Mouse (Mus musculus): ENCODE results near the gene Zdhhc14. TPM values are rescaled to one million over a fixed set of nuclear protein-coding genes. Genes with fewer than 3 reads are reported as not detected.
A peak's percentile ranks its signal among the peaks of the same experiment; 100 is the strongest.

Gene Zdhhc14
- polyA plus RNA-seq, 1 experiment from 2014 or later = 2.4 TPM

DNA sequence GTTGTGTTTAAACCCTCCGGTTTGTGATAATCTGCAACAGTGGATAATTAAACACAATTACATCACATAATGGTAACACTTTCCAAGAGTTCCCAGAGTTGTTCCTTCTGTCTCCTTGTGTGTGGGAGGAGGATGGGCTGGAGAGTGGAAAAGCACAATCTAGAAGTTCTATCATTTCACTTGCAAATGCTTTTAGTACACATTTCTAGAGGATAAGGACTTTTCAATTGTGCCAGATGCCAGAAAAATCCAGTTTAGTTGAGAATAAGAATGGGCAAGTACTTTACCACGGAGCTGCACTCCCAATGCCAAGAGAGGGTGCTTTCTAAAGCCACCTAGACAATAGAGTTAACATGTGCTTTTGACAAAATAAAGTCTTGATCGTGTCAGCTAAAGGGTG is 2.0 kb upstream of the Zdhhc14 start:
- Histone ChIP-seq H3K4me2 (no peak overlapping the region), H3K9ac (no peak overlapping the region), H3K27me3 (peaks cover 17% of the 10 kb centered on the region), H3K36me3 (ENCODE audit: poor library complexity, severe bottlenecking) (no peaks in the 10 kb centered on the region), H3K4me3 (no peak overlapping the region), H3K27ac (no peak overlapping the region), H3K9me3 (replicated peaks) (no peaks in the 10 kb centered on the region), H3K4me1 (peaks cover 23% of the 10 kb centered on the region)
- ATAC-seq = no peak
- WGBS = 60% methylated on average over 3 of the region's 3 CpGs

DNA sequence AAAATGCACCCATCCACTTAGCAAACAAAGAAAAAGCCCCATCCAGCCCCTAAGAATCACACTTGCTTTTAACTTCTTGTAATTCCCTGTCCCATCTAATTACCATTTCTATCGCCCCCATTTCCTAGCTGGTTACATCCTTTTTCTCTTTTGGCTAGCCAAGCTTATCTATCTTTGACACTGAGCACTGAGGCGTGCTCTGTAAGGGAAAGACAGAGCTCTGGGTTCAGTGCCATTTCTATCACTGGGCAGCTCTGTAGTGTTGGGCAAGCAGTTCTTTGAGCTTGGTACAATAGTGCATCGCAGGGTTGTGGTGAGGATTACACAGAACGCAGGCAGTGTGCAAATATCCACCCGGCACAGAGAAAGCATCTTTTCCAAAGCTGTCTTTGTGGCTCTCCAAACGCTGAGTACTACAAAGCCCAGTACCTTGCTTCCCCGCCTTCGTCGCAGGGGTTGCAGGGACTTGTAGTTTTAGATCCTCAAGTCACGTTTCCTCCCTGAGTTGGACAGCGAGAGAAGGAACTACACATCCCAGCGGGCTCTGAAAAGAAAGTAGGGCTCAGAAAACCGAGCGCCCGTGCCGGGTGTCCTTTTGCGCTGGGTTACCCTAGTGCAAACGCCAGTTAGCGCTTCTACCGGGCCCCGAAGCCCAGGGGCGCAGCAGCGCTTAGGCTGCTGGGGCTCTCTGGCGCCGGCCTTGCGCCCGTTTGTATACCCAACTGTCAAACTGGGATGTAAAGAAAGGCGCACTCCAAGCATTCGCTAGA is 1.1 kb upstream of the Zdhhc14 start:
- Histone ChIP-seq H3K4me3 (peak overlapping the region; percentile 75), H3K27me3 (peaks cover 17% of the 10 kb centered on the region), H3K9me3 (replicated peaks) (no peaks in the 10 kb centered on the region), H3K4me2 (peak overlapping the region; percentile 97), H3K36me3 (ENCODE audit: poor library complexity, severe bottlenecking) (no peaks in the 10 kb centered on the region), H3K4me1 (peaks cover 23% of the 10 kb centered on the region), H3K9ac (peak overlapping the region; percentile 82), H3K27ac (peak overlapping the region; percentile 94)
- ATAC-seq = peak; percentile 90
- under 1% methylated on average over 29 of the region's 29 CpGs for WGBS

DNA sequence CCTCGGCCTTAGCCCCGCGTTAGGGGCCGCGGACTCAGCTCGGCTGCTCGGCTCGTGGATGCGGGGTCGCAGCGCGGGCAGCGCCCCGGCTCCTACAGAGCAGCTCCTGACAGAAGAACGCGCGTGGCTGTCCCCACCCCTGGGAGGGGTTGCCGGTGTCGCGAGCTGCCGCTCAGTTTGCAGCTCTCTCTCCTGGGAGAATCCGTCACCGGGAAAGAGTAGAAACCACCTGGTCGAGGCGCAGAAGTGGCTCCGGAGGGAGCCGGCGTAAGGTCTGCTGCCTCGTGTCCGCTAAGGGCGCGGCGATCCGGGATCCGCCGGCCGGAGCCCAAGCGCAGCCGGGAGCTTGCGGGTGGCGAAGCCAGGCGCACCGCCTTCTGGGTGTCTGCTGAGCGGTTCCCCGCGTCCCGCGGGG is 396 bp downstream of the Zdhhc14 start:
- Histone ChIP-seq H3K27me3 (peaks cover 20% of the 10 kb centered on the region), H3K4me3 (peak overlapping the region; percentile 75), H3K9me3 (replicated peaks) (no peaks in the 10 kb centered on the region), H3K36me3 (ENCODE audit: poor library complexity, severe bottlenecking) (no peaks in the 10 kb centered on the region), H3K4me1 (peaks cover 23% of the 10 kb centered on the region), H3K27ac (peak overlapping the region; percentile 94), H3K9ac (peak overlapping the region; percentile 82), H3K4me2 (peak overlapping the region; percentile 97)
- WGBS = under 1% methylated on average over 48 of the region's 48 CpGs
- peak; percentile 67 for ATAC-seq

DNA sequence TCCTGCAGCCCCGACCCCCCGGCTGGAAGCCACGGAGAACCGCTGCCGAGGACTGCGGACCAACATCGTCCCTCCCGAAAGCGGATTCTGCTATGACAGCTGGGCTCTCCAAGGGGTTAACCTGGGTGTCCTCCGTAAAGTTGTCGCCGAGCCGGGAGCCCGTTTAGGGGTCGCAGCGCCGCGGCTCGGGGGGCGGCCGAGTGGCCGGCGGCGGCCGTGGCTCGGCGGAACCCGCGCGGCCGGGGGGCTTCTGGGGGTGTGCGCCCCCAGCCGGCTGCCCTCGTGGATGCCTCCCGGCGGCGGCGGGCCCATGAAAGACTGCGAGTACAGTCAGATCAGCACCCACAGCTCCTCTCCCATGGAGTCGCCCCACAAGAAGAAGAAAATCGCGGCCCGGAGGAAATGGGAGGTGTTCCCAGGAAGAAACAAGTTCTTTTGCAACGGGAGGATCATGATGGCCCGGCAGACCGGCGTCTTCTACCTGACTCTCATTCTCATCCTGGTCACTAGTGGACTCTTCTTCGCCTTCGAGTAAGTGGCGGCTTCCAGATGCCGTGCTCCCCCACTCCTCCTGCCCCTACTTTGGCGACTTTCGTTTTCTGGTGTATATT is 909 bp downstream of the Zdhhc14 start:
- Histone ChIP-seq H3K9ac (peak overlapping the region; percentile 82), H3K27ac (no peak overlapping the region), H3K27me3 (peaks cover 20% of the 10 kb centered on the region), H3K4me3 (peak overlapping the region; percentile 75), H3K9me3 (replicated peaks) (no peaks in the 10 kb centered on the region), H3K36me3 (ENCODE audit: poor library complexity, severe bottlenecking) (no peaks in the 10 kb centered on the region), H3K4me2 (peak overlapping the region; percentile 97), H3K4me1 (peaks cover 23% of the 10 kb centered on the region)
- WGBS = 3% methylated on average over 51 of the region's 53 CpGs
- ATAC-seq = no peak

DNA sequence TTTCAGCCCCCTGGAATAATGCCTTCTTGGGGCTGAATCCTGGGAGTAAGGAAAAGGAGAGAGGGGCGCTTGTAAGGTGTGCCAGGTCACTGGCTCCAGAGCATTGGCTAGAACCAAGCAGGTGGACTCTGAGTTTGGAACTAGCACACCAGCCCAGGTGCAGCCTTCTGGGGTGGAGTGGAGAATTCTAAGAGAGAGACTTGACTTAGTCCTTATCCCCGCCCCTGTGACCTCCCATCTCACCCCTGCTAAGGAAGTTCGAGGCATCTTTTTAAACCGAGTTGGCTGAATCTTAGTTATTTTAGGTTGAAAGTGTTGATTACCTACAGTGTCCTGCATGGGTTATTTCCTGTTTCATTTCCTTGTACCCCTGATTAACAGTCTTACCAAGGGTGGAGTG is 1.5 kb downstream of the Zdhhc14 start:
- no peaks in the 10 kb centered on the region for H3K36me3 ChIP-seq (ENCODE audit: poor library complexity, severe bottlenecking)
- peaks cover 23% of the 10 kb centered on the region for H3K4me1 ChIP-seq
- H3K27ac ChIP-seq = no peak overlapping the region
- peak overlapping the region; percentile 82 for H3K9ac ChIP-seq
- no peak for ATAC-seq
- peak overlapping the region; percentile 75 for H3K4me3 ChIP-seq
- H3K4me2 ChIP-seq = peak overlapping the region; percentile 97
- 21% methylated on average over 4 of the region's 4 CpGs for WGBS
- no peaks in the 10 kb centered on the region for H3K9me3 ChIP-seq (replicated peaks)
- peaks cover 20% of the 10 kb centered on the region for H3K27me3 ChIP-seq

DNA sequence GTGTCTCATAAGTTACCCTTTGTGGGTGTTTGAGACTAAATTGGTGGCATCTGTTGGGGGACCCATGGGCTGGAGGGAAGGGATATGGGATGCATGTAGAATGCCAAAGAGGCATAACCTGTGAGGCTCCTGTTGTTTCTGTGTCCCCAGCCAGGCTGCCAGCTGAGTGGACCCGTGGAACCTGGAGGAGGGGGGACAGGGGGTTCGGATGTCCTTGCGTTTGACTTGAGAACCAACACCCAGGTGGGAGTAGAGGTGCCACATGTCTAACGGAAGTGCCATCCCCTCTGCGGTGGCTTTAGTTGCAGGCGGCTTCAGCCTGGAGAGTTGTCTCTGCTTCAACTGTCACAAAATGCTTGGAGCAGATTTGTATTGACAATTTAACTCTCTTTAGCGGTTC is 2.5 kb downstream of the Zdhhc14 start:
- 89% methylated on average over 7 of the region's 7 CpGs for WGBS
- H3K4me1 ChIP-seq = peaks cover 23% of the 10 kb centered on the region

DNA sequence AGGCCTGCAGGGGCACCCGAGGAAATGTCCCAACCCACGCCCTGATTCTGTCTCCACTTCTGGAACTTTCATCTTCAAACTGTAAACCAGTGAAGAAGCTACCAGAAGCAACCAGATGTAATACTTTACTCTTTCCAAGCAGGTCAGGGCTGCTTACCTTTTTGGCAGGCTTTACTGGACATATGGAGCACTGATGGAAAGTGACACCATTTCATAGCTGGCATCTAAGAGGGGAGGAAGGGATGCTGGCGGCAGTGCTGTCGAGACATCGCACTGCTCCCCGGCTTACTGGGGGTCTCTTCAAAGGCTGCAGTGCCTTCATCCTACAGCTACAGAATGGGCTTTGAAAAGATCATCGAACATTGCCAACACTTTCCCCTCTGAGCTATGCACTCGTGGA is 5.3 kb downstream of the Zdhhc14 start:
- H3K27ac ChIP-seq = no peak overlapping the region
- 88% methylated on average over 8 of the region's 8 CpGs for WGBS
- H3K4me1 ChIP-seq = peaks cover 18% of the 10 kb centered on the region
- H3K9ac ChIP-seq = no peak overlapping the region
- peaks cover 18% of the 10 kb centered on the region for H3K27me3 ChIP-seq
- no peak for ATAC-seq
- H3K9me3 ChIP-seq (replicated peaks) = no peaks in the 10 kb centered on the region
- H3K4me2 ChIP-seq = no peak overlapping the region
- no peak overlapping the region for H3K4me3 ChIP-seq
- no peaks in the 10 kb centered on the region for H3K36me3 ChIP-seq (ENCODE audit: poor library complexity, severe bottlenecking)

More for the DNA sequence above, 2.5 kb downstream of the Zdhhc14 start:
- H3K36me3 ChIP-seq (ENCODE audit: poor library complexity, severe bottlenecking) = no peaks in the 10 kb centered on the region
- H3K4me3 ChIP-seq = 0 out of 2 replicates have a peak overlapping the region, but pooled peaks have one; percentile 75
- H3K9me3 ChIP-seq (replicated peaks) = no peaks in the 10 kb centered on the region
- ATAC-seq = no peak
- H3K4me2 ChIP-seq = peak overlapping the region; percentile 97
- no peak overlapping the region for H3K9ac ChIP-seq
- H3K27me3 ChIP-seq = peaks cover 18% of the 10 kb centered on the region
- H3K27ac ChIP-seq = no peak overlapping the region

DNA sequence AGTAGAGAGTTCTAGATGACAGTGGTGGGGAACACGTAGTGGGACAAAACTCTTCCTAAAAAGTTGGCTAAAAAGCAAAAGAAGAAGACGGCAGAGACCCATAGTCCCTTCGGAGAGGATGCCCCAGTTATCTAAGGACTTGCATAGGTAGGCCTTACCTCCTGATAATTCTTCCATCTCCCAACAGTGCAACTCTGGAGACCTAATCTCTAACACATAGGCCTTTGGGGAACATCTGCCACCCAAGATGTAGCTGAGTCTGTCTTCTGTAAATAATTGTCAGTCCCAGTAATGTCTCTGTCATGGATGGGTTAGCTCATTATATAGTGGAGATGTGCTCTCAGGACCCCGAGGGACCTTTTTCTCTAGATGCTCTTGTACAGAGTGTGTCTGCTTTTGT is 6.6 kb downstream of the Zdhhc14 start:
- Histone ChIP-seq H3K27ac (no peak overlapping the region), H3K4me3 (no peak overlapping the region), H3K4me2 (no peak overlapping the region), H3K9me3 (replicated peaks) (no peaks in the 10 kb centered on the region), H3K36me3 (ENCODE audit: poor library complexity, severe bottlenecking) (no peaks in the 10 kb centered on the region), H3K4me1 (peaks cover 9% of the 10 kb centered on the region), H3K9ac (no peak overlapping the region), H3K27me3 (peaks cover 13% of the 10 kb centered on the region)
- 84% methylated on average over 4 of the region's 4 CpGs for WGBS
- no peak for ATAC-seq

DNA sequence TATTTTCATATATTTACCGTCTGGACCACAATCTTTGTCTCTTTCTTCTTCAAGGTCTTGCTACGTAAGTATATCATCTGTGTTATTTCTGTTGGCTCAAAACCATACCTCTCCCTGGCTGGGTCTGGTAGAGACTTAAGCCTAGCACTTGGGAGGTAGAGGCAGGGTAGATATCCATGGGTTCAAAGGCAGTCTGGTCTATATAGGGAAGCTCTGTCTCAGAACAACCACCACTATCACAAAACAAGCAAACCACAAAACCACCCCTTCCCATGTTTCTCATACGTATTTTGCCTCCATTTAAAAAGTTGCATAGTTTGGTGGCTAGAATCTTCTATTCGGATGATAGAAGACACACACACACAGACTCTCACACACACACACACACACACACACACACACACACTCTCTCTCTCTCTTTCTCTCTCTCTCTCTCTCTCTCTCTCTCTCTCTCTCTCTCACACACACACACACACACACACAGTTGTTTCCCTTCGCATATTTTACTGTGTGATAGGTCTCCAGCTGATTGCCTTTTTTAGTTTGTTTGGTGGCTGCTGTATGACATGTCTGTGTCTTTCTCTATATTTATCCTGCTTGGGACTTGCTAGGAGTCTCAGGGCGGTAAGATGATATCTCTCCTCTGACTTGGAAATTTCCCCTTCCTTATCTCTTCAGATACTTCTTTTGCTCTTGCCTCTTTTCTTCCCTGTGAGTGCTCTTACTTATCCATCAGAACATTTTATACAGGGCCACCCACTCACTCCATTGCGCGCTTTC is 11.8 kb downstream of the Zdhhc14 start:
- Histone ChIP-seq H3K4me3 (no peak overlapping the region), H3K36me3 (ENCODE audit: poor library complexity, severe bottlenecking) (no peaks in the 10 kb centered on the region), H3K4me1 (peaks cover 8% of the 10 kb centered on the region; the same call in 1 of the 2 replicates), H3K4me2 (no peak overlapping the region), H3K27ac (no peak overlapping the region), H3K9me3 (replicated peaks) (no peaks in the 10 kb centered on the region), H3K27me3 (no peaks in the 10 kb centered on the region), H3K9ac (no peak overlapping the region)
- no peak for ATAC-seq
- 85% methylated on average over 8 of the region's 8 CpGs for WGBS

DNA sequence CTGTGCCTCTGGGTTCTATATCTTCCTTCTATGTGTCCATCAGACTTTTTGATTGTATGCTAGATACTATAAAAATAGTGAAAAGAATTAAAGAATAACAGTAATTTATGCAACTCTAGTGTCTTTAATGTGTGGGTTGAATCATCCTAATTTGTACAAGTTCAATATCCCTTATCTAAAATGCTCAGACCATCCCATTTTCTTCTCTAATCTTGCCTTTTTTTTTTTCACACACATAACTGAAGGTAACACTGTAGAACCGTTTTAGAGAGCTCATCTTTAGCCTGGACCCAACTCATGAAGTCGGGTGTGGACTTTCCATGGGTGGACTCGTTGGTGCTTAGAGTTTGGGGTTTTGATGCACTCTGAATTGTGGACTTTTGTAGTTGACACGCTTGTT is 12.6 kb downstream of the Zdhhc14 start:
- WGBS = 85% methylated on average over 4 of the region's 4 CpGs
- no peaks in the 10 kb centered on the region for H3K27me3 ChIP-seq
- no peak overlapping the region for H3K9ac ChIP-seq
- H3K4me2 ChIP-seq = no peak overlapping the region
- no peaks in the 10 kb centered on the region for H3K9me3 ChIP-seq (replicated peaks)
- no peak overlapping the region for H3K27ac ChIP-seq
- ATAC-seq = no peak
- H3K4me1 ChIP-seq = peaks cover 8% of the 10 kb centered on the region; the same call in 1 of the 2 replicates
- no peak overlapping the region for H3K4me3 ChIP-seq
- no peaks in the 10 kb centered on the region for H3K36me3 ChIP-seq (ENCODE audit: poor library complexity, severe bottlenecking)

DNA sequence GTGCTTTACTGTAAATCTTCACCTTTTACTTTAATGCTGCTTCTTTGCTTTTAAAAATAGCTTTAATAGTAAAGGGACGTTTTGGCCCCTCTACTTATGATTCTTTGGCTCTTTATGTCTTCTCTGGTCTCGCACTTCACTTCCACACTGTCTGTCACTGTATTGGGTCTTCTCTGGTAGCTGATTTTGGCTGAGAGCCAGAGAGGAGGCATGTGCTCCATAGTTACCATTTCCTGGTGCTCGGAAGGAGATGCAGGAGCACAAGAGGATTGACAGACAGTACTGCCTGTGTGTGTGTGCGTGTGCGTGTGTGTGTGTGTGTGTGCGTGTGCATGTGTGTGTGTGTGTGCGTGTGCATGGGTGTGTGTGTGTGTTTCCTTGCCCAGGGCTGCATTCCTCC is 14.2 kb downstream of the Zdhhc14 start:
- 53% methylated on average over 7 of the region's 7 CpGs for WGBS
- Histone ChIP-seq H3K4me2 (no peak overlapping the region), H3K27ac (peak overlapping the region; percentile 19; the same call in 1 of the 2 replicates), H3K9me3 (replicated peaks) (no peaks in the 10 kb centered on the region), H3K36me3 (ENCODE audit: poor library complexity, severe bottlenecking) (no peaks in the 10 kb centered on the region), H3K27me3 (no peaks in the 10 kb centered on the region), H3K4me3 (no peak overlapping the region), H3K9ac (no peak overlapping the region), H3K4me1 (peaks cover 8% of the 10 kb centered on the region; the same call in 1 of the 2 replicates)
- ATAC-seq = peak; percentile 84

DNA sequence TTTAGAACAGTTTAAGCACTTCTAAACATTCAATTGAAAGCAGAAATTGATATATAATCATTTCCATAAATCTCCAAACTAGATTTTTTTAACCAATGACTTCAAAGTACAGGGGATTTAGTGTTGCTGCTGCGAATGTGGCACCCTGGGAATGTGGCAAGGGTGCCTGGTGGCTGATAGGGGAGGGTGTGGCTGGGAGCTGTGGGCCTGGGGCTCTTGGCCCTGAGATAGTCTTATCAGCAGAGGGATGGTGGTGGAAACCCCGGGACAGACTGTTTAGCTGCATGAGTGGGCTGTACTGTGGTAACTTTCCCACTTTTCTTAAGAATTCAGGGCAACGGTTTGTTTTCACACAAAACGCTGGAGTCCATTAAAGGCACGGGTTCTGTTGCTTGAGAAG is 14.6 kb downstream of the Zdhhc14 start:
- Histone ChIP-seq H3K4me1 (peaks cover 8% of the 10 kb centered on the region; the same call in 1 of the 2 replicates), H3K27ac (no peak overlapping the region), H3K9ac (no peak overlapping the region), H3K36me3 (ENCODE audit: poor library complexity, severe bottlenecking) (no peaks in the 10 kb centered on the region), H3K4me2 (no peak overlapping the region), H3K9me3 (replicated peaks) (no peaks in the 10 kb centered on the region), H3K4me3 (no peak overlapping the region), H3K27me3 (no peaks in the 10 kb centered on the region)
- no peak for ATAC-seq
- WGBS = 73% methylated on average over 5 of the region's 5 CpGs

Measured in forebrain, embryonic 13.5 days (tissue).